Mouse (Mus musculus) heart, embryonic 14.5 days (tissue): ENCODE data around the gene Stra8. TPM values are rescaled to one million over a fixed set of nuclear protein-coding genes. Genes with fewer than 3 reads are reported as not detected.
A peak's percentile ranks its signal among the peaks of the same experiment; 100 is the strongest.

Experiments
- ATAC-seq: fragments of 200-750 bp; cut with Nextera tagmentation; 2 replicates; pipeline ENCODE4 v1.8.0; 2017; ENCODE audit warnings: low read depth, moderate TSS enrichment; ENCODE audit not compliant: insufficient number of reproducible peaks, insufficient read depth, low FRiP score
- H3K27ac ChIP-seq, 2 experiments: fragments of 200-500 bp in 1 of 2; fragments of 300-500 bp in 1 of 2; sonication (generic) in 1 of 2; replicated peaks in 1 of 2; 2 replicates each; pipeline ENCODE4 v1.5.1; 2012 to 2014; ENCODE audit warnings: low read depth in 2 of 2, low read length in 2 of 2, control low read depth in 1 of 2, mild to moderate bottlenecking in 1 of 2, mixed read lengths in 1 of 2; ENCODE audit not compliant: control insufficient read depth in 1 of 2, insufficient read depth in 1 of 2
- H3K27me3 ChIP-seq: fragments of 300-500 bp; sonication (generic); 2 replicates; pipeline ENCODE4 v1.6.1; 2014; ENCODE audit warnings: mild to moderate bottlenecking, low read length, control low read depth; ENCODE audit not compliant: control insufficient read depth, insufficient read depth
- H3K36me3 ChIP-seq: fragments of 300-500 bp; sonication (generic); 2 replicates; pipeline ENCODE4 v1.6.1; 2014; ENCODE audit warnings: mild to moderate bottlenecking, control low read depth, low read length, mixed read lengths; ENCODE audit not compliant: control insufficient read depth, insufficient read depth
- H3K4me1 ChIP-seq, 2 experiments: fragments of 200-500 bp in 1 of 2; fragments of 300-500 bp in 1 of 2; sonication (generic) in 1 of 2; 2 replicates each; pipeline ENCODE4 v1.6.1; 2012 to 2014; ENCODE audit warnings: low read length in 2 of 2, control low read depth in 1 of 2, mixed read lengths in 1 of 2; ENCODE audit not compliant: control insufficient read depth in 2 of 2, insufficient read depth in 2 of 2
- H3K4me2 ChIP-seq: fragments of 300-500 bp; sonication (generic); 2 replicates; pipeline ENCODE4 v1.6.1; 2014; ENCODE audit warnings: mild to moderate bottlenecking, low read length
- H3K4me3 ChIP-seq, 2 experiments: fragments of 200-500 bp in 1 of 2; fragments of 300-500 bp in 1 of 2; sonication (generic) in 1 of 2; 2 replicates each; pipeline ENCODE4 v1.5.1; 2012 to 2014; ENCODE audit warnings: low read length in 2 of 2, mild to moderate bottlenecking in 2 of 2, control low read depth in 1 of 2, low read depth in 1 of 2, moderate library complexity in 1 of 2; ENCODE audit not compliant: control insufficient read depth in 1 of 2, insufficient read depth in 1 of 2
- H3K9ac ChIP-seq: fragments of 300-500 bp; sonication (generic); 2 replicates; pipeline ENCODE4 v1.6.1; 2014; ENCODE audit warnings: mild to moderate bottlenecking, low read length
- H3K9me3 ChIP-seq: fragments of 300-500 bp; sonication (generic); 2 replicates; pipeline ENCODE4 v1.6.1; 2016; ENCODE audit warnings: low read length, control low read depth; ENCODE audit not compliant: control insufficient read depth
- WGBS: fragments of 180-500 bp; shearing (Covaris S2); extraction: QIAGEN DNeasy Blood & Tissue Kit; methylation state at CpG from one replicate; pipeline ENCODE4 v1.1.7; 2014; 5-methylcytosine and 5-hydroxymethylcytosine counted together
- polyA plus RNA-seq: library from polyadenylated mRNA; unstranded; fragments of >200 nt; fragmentation: Nextera tagmentation; extraction: Ambion mirVana; gene quantifications from 2 replicates; pipeline ENCODE4 v1.2.1, GENCODE M21; 2014

Gene Stra8
- polyA plus RNA-seq, 1 experiment from 2014 or later, result not detected

DNA sequence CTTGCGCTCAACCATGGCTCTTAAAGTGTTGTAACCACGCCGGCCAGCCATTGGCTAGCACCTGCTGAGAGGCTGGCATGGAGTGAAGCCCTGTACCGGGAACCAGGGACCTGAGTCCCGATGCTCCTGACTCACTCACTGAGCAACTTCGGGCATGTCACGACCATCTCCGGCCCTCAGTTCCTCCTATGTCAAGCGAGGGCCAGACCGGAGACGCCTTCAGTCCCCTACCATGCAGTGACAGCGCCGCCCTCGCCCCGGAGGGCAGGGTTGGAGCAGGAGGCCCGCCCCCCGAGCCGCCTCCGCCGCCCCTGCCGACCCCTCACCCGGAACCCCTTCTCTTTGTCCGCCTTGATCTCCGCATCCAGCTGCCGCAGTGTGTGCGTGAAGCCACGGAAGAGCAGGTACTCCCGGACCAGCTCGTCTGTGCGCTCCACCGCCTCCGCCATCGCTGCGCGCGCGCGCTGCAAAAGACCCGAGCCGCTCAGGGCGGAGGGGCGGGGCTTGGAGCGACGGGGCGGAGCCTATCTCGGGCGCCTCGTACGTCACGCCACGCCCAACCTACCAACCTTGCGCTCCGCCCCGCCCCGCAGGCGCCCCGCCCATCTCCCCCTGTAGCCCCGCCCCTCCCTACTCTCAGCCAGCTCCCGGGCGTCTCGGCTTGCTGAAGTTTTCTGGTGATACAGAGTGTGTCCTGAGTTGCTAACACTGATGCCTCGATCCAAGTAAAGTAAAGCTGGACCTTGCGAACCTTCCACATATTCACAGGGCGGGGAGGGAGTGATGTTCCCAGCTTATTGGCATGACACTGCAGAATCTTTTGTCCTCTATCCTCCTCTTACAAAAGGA lies 9.4 kb upstream of the Stra8 start, which contains the start of gene Wdr91:
TSS of gene Wdr91 (minus strand) at position 506 of the 849 bp plus-strand sequence.
- Histone ChIP-seq H3K36me3 (peaks cover 33% of the 10 kb centered on the region), H3K4me1 (peaks cover 11 to 21% of the 10 kb centered on the region in 2 experiments), H3K4me2 (peak within 1 kb of the TSS; percentile 83), H3K27ac (peak within 1 kb of the TSS; percentile 82 to 93), H3K9me3 (no peaks in the 10 kb centered on the region), H3K9ac (peak within 1 kb of the TSS; percentile 80), H3K4me3 (peak within 1 kb of the TSS; percentile 68 to 97), H3K27me3 (no peaks in the 10 kb centered on the region)
- ATAC-seq, result peak; percentile 95
- under 1% methylated on average over 64 of the region's 64 CpGs for WGBS

GRCm38 (mm10) chr6:34913341-34914040 lies 6.5 kb upstream of the Stra8 start:
- no peaks in the 10 kb centered on the region for H3K9me3 ChIP-seq
- no peak overlapping the region for H3K9ac ChIP-seq
- peaks cover 6% of the 10 kb centered on the region for H3K36me3 ChIP-seq
- no peak overlapping the region for H3K4me2 ChIP-seq
- peaks cover 4 to 12% of the 10 kb centered on the region in 2 experiments for H3K4me1 ChIP-seq
- no peak overlapping the region for H3K27ac ChIP-seq
- ATAC-seq, result no peak
- 83% methylated on average over 13 of the region's 13 CpGs for WGBS
- H3K4me3 ChIP-seq, result no peak overlapping the region
- H3K27me3 ChIP-seq, result no peaks in the 10 kb centered on the region

DNA sequence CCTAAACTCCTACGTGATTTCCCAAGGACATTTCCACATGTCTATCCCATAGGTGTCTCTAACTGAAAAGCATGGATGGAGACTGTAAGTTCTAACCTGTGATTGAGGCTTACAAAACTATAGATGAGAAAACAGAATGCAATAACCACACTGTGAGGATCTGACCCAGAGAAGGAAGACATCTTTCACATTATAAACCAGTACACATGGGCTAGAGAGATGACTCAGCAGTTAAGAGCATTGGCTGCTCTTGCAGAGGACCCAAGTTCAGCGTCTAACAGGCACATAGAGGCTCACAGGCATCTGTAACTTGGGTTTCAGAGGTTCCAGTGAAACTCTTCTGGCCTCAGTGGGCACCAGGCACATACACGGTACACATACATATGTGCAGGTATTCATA lies 5.5 kb upstream of the Stra8 start:
- no peak overlapping the region for H3K9ac ChIP-seq
- H3K4me2 ChIP-seq, result no peak overlapping the region
- peaks cover 4 to 9% of the 10 kb centered on the region in 2 experiments for H3K4me1 ChIP-seq
- no peaks in the 10 kb centered on the region for H3K27me3 ChIP-seq
- no peaks in the 10 kb centered on the region for H3K36me3 ChIP-seq
- no peaks in the 10 kb centered on the region for H3K9me3 ChIP-seq
- no peak overlapping the region for H3K4me3 ChIP-seq
- WGBS, result 85% methylated on average over 3 of the region's 3 CpGs
- H3K27ac ChIP-seq, result no peak overlapping the region
- no peak for ATAC-seq

DNA sequence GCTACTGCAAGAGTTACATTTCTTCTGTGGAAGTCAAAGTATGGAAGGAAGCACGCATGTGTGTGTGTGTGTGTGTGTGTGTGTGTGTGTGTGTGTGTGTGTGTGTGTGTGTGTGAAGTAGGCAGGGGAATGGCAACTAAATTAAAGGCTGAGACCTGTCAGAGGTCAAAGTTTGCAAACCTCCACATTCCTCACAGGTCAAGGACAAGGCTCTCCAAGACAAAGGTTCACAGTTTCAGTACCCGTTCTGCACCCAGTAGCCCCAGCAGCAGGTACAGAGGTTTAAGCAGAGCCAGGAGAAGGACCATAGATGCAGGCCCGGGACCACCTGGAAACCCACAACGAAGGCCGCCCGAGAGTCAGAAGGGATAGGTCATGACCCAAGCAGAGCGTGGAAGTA lies 817 bp upstream of the Stra8 start:
- WGBS, result 90% methylated on average over 7 of the region's 7 CpGs
- no peak for ATAC-seq

GRCm38 (mm10) chr6:34920631-34921030 lies 668 bp downstream of the Stra8 start:
- no peaks in the 10 kb centered on the region for H3K36me3 ChIP-seq
- no peak overlapping the region for H3K27ac ChIP-seq
- H3K9ac ChIP-seq, result no peak overlapping the region
- H3K27me3 ChIP-seq, result no peaks in the 10 kb centered on the region
- ATAC-seq, result no peak
- WGBS, result 92% methylated on average over 12 of the region's 12 CpGs
- no peak overlapping the region for H3K4me2 ChIP-seq
- no peak overlapping the region for H3K4me3 ChIP-seq
- no peaks in the 10 kb centered on the region for H3K9me3 ChIP-seq
- H3K4me1 ChIP-seq, result no peaks in the 10 kb centered on the region; a peak in 1 of 4 replicates

More for the DNA sequence above, 817 bp upstream of the Stra8 start:
- Histone ChIP-seq H3K27ac (no peak overlapping the region), H3K4me3 (no peak overlapping the region), H3K9me3 (no peaks in the 10 kb centered on the region), H3K36me3 (no peaks in the 10 kb centered on the region), H3K9ac (no peak overlapping the region), H3K27me3 (no peaks in the 10 kb centered on the region), H3K4me2 (no peak overlapping the region), H3K4me1 (no peaks in the 10 kb centered on the region; a peak in 1 of 4 replicates)

DNA sequence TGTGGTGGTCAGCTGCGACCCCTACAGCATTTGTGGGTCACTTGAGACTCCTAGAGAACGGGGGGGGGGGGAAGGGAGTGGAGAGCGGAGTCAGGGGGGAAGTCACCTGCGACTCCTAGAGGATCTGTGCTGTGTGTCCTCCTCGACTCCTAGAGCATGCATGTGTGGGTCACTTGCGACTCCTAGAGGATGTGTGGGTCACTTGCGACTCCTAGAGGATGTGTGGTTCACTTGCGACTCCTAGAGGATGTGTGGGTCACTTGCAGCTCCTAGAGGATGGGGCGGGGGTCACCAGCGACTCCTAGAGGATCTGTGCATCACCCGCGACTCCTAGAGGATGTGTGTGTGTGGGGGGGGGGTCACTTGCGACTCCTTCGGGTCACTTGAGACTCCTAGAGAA lies 2.0 kb downstream of the Stra8 start:
- H3K4me3 ChIP-seq, result no peak overlapping the region
- H3K27ac ChIP-seq, result no peak overlapping the region
- 0 out of 2 replicates have a peak, but pooled peaks have one; percentile 35 for ATAC-seq
- 43% methylated on average over 14 of the region's 14 CpGs for WGBS
- H3K9ac ChIP-seq, result no peak overlapping the region
- no peak overlapping the region for H3K4me2 ChIP-seq
- H3K4me1 ChIP-seq, result no peaks in the 10 kb centered on the region; a peak in 1 of 4 replicates
- no peaks in the 10 kb centered on the region for H3K27me3 ChIP-seq
- no peaks in the 10 kb centered on the region for H3K9me3 ChIP-seq
- no peaks in the 10 kb centered on the region for H3K36me3 ChIP-seq

GRCm38 (mm10) chr6:34927156-34927555 lies 7.2 kb downstream of the Stra8 start:
- no peak for ATAC-seq
- Histone ChIP-seq H3K36me3 (no peaks in the 10 kb centered on the region), H3K9me3 (no peaks in the 10 kb centered on the region), H3K27ac (no peak overlapping the region), H3K4me1 (no peaks in the 10 kb centered on the region), H3K9ac (no peak overlapping the region), H3K27me3 (no peaks in the 10 kb centered on the region), H3K4me2 (no peak overlapping the region), H3K4me3 (no peak overlapping the region)
- WGBS, result 40% methylated on average over 4 of the region's 4 CpGs
